Mouse (Mus musculus): ENCODE results near the gene Gm21679.
"Not testable (repeated sequence)": the region's sequence is repeated elsewhere in the genome, so short reads cannot be mapped to it uniquely, and the experiment has no call there.

Gene Gm21679

GRCm38 (mm10) chrY:29683270-29683669, at the start of gene Gm21679:
TSS of gene Gm21679 (minus strand) at chrY:29683370.
- not testable (repeated sequence) for DNase-seq
